Mouse (Mus musculus) lung, adult 18-20 months (tissue): ENCODE data around the gene Rmi2.
"Not testable (repeated sequence)": the region's sequence is repeated elsewhere in the genome, so short reads cannot be mapped to it uniquely, and the experiment has no call there.

Experiments used
- DNase-seq, 2 experiments: peaks; one replicate each; pipeline ENCODE4 v3.0.0; 2022; ENCODE audit warnings: mixed read lengths in 2 of 2

The Rmi2 gene

DNA sequence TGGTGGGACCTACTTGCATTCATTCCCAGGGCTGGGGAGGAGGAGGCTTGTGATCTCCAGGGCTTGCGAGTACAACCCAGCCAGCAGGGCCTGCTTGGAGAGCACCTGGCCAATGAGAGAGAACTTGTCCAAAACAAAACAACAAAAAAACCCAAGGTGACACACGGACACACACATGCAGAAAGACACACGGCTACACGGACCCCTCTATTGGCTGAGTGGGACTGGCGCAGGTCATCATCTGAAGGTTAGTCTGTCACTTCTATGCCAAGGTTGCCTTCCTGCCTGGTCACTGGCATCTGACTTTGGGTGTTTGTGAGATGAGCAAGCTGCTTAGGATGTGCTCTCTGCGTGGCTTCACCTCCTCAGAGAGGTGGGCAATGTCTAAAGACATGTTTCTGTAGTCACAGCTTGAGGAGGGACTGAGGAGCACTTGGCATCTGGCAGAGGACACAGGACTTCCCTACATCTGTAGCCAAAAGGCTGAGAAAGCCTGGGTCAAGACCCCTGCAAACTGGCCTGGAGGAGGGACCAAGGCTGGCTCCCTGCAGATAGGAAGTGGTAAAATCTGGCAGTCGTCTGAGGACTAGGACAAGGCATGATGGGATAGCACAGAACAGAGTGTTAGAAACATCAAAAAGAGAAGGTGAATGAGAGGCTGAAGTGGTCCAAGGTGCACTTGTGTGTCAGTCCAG lies 6.9 kb upstream of the Rmi2 start:
- no peak for DNase-seq

GRCm38 (mm10) chr16:10828461-10828805 lies 6.4 kb upstream of the Rmi2 start:
- DNase-seq: no peak

- DNase-seq: no peak
Measured at GRCm38 (mm10) chr16:10834542-10834910, 333 bp upstream of the Rmi2 start.

- DNase-seq: no peak
Measured at GRCm38 (mm10) chr16:10836388-10836787, 1.5 kb downstream of the Rmi2 start.

GRCm38 (mm10) chr16:10837250-10837649 lies 2.4 kb downstream of the Rmi2 start:
- DNase-seq: no peak

DNA sequence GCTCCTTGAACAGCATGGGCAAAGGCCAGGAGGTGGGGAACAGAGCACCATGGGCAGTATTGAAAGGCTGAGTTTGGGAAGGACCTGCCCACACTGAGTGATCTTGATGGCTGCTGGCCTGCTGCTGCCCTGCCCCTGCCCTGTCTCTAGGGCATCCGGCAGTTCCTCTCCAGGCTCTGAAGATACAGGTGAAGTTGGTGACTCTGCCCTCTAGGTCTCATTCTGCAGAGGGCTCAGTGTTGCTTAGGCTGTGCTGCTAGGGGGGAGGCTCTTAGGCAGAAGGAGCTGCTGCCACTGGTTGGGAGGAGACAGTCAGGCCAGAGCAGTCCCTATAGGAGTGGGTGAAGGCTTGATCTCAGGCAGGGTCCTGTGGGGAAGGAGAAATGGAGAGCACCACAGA lies 3.0 kb downstream of the Rmi2 start:
- DNase-seq: no peak

DNA sequence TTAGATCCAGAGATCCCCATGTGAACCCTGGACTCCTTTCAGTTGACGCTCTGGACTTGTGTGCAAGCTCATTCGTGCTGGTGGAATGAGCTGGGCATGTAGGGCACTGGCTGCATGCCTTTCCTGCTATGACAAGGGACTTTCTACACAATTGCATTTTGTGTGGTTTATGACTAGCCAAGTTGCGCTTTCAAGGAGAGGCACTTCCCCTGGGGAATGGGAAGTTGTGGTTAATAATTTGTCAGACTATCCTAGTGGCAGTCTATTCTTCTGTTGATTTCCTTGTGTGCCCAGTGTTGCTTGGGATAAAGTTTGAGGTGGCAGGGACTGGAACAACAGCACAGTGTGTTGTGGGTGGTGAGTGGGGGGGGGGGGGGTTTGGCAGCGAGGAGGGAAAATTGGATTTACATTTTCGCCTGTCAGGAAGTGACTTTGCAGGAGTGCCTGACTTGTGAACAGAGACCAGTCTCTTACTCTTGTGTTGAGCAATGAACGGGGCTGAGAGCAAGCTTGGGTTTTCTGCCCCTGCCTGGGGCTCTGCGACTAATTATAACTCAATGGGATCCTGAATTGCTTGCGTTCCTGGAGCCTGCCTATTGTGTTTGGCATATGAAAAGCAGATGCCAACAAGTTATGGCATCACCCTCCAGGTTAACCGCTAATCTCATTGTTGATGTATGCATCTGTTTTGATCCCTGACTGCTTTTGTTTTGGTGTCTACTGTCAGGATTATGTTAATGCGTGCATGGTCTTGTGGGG lies 3.8 kb downstream of the Rmi2 start:
- peak; percentile 32 to 59 for DNase-seq

DNA sequence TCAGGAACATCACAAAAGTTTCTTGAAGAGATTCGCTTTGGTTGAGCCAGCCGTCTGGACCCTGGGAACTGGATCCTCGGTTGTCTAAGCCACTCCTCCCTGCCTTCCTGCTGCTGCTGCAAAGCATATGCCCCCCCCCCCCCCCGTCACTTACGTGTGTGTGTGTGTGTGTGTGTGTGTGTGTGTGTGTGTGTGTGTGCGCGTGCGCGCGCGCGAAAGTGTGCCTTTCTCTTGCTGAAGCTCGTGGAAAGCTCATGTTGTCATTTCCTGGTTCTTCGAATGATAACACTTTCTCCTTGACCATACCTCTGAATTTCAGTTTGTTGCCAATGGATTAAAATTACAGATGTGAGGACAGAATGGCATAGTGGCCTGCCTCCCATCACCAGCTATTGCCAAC lies 5.2 kb downstream of the Rmi2 start:
- DNase-seq: no peak

DNA sequence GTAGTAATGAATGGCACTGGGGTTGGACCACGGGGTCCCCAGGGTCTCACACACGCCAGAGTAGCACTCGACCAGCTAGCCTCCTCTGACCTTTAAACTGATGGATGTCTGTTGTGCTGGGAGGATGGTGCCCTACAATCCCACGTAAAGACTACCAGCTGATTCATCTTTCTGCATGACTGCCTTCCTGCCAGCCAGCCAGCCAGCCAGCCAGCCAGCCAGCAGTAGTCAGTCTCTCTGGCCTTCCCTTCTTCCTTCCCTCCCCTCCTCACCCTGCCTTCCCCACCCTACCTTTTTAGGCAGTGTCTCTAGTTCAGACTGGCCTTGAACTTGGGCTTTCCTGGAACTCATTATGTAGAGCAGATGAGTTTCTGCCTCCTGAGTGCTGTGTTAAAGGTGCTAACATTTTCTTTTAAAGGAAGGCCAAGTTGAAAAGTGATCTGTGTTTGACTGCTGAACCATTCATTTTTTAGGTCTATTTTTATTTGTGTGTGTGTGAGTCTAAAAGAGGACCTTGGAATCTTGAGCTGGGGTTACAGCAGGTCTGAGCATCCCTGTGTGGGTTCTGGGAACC lies 7.5 kb downstream of the Rmi2 start:
- no peak for DNase-seq

GRCm38 (mm10) chr16:10843486-10844318 lies 8.8 kb downstream of the Rmi2 start:
- DNase-seq: peak; percentile 53 to 57

DNA sequence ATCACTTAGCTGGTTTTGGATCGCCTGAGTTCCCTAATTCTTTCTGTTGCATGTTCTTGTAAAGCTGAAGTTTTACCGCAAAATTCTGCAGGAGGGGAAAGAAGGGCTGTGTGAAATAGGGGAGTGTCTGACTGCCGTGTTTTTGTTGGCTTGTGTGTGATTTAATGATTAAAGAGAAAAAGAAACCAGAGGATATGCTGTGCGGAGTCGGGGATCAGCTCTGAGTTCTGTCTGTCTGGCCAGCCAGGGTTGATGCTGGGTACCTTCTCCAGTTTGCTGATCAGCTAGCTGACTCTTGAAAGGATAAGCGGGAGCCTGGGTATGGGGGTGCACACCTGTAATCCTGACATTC lies 9.4 kb downstream of the Rmi2 start:
- no peak for DNase-seq

DNA sequence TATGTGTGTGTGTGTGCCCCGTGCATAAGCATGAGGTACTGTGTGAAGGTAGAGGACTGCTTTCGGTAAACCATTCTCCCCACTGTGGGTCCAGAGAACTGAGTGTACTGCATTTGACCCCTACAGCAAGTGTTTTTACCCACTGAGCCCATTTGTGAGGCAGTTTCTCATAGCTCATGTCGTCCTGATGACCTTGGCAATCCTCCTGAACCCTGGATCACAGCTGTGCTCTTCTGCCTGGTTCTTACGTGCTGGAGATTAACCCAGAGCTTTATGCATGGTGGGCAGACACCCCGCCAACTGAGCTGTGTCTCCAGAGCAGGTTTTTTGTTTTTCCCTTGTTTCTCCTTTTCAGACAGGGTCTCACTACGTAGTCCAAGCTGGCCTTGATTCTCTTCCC lies 11.1 kb downstream of the Rmi2 start:
- DNase-seq: no peak

- DNase-seq: peak; percentile 63 to 78
Measured at GRCm38 (mm10) chr16:10846503-10846902, 11.6 kb downstream of the Rmi2 start.

DNA sequence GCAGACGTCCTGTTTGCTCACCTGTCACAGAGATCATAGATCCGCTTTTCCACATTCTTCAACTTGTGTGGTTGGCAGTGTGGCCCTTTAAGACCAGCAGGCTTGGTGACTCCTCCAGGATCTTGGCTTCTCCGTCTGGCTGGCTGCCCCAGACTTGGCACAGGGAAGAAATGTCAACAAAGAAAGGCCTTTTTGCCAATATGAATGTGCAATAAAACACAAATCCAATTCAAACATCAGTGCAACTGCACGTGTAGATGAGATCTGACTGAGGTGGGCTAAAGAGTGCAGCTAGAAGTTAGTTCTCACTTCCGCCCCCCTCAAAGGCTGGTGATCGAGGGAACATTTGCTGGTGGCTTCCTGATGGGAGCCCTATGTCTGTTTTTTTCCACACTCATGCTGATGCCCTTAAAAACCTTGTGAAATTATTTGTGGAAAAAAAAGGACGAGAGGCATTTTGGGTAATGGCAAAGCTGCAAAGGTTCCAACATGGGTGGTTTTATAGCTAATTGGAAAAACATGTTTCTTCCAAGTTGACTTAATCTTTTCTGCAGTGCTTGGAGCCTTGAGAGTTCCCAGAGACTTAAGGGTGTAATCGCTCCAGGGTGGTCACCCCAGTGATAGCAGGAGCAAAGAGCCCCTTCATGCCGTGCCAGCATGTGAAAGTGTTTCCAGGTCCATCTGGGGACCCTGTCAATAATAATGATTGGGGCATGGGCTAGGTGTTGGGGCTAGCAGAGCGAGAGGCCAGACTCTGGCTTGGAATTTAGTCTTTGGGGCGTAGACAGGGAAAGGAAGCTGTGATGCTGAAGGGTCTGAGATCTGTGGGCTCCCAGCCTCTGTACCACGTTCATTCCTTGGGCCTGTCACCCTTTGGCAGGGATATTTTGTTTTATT lies 15.4 kb downstream of the Rmi2 start:
- peak; percentile 87 to 90 for DNase-seq

GRCm38 (mm10) chr16:10850905-10851304 lies 16.0 kb downstream of the Rmi2 start:
- no peak for DNase-seq

- DNase-seq: not testable (repeated sequence)
Measured at GRCm38 (mm10) chr16:10852216-10852615, 17.4 kb downstream of the Rmi2 start.

DNA sequence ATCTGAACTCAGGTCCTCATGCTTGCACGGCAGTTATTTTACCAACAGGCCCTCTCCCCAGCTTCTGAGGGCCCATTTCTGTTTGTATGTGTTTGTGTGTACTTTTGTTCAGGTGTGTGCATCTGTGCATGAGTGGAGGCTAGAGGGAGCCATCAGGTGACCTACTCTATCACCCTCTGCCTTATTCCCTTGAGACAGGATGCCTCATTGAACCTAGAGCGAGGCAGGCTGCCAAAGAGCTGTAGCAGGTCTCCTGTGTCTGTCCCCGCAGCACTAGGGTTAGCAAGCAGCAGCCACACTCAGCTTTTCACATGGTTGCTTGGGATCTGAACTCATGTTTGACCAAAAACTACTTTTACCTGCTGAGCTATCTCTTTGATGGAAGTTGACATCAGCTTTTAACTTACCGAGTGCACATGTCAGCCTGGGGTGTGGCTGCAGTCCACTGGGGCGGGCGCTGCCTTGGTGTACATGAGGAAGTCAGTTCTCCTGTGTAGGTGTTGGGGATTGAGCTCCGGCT lies 24.9 kb downstream of the Rmi2 start:
- DNase-seq: no peak

- DNase-seq: peak in 1 of 2 experiments; percentile 36
Measured at GRCm38 (mm10) chr16:10861408-10861807, 26.5 kb downstream of the Rmi2 start.

DNA sequence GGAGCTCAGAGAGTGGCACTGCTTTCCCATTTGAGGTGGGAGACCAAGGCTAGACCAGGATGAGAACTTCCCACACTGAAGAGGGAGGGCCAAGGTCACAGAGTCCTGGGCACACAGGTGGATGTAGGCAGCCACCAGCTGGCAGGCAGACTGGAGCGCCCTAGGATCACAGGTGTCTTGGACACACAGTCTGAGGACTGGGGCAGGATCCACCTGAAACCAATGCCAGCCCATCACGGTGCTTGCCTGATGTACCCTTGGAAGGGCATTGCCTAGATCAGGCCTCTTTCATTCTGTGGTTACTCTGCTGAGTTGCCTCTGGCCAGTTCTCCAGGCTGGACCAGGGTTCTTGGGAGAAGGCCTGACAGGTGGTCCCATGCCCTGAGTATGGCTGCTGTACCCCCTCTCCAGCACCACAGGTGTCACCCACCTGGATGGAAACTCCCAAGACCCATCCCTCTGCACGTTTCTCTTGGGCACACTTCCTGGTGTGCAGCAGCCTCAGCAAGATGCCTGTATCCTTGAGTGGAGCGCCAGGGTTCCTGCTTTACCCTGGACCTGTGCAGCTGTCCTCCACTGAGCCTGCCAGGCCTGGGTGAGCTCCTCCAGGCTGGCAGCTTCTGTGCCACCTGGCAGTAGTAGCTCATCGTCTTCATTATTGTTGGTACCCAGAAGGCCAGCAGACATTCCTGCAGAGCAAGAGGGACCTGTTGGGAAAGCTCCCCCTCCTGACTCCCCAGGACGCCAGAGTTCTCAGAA lies 30.2 kb downstream of the Rmi2 start:
- no peak for DNase-seq

DNA sequence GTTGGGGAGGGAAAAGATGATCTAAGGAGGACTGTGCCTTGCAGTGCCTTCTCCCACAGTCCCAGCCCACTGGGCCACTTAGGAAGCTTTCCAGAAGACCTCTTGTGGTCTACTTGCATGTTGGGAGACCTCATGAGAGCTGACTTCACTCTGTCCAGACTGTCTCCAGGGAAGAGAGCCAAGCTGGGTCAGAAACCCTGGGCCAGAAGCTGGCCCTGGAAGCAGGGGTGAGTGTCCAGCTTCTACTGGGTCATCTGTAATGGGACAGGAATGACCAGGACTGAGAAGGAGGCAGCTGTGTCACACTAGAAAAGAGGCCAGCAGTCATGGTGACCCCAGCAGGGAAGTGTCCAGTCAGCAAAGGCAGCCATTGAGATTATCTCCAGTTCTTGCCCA lies 30.7 kb downstream of the Rmi2 start:
- DNase-seq: no peak

GRCm38 (mm10) chr16:10866841-10867240 lies 32.0 kb downstream of the Rmi2 start:
- no peak for DNase-seq
